Mouse (Mus musculus): ENCODE data around the gene Lgr4. TPM values are rescaled to one million over a fixed set of nuclear protein-coding genes. Genes with fewer than 3 reads are reported as not detected.

Gene Lgr4
- total and polyA plus RNA-seq, 3 experiments: 4.3 to 4.5 TPM; not detected in 1

GRCm38 (mm10) chr2:109904171-109904821 lies 13.2 kb upstream of the Lgr4 start:
- no peaks in the 10 kb centered on the region for H3K79me2 ChIP-seq (ENCODE audit: control insufficient read depth, insufficient read depth, low read length, poor library complexity)
- H3K9me3 ChIP-seq (replicated peaks; ENCODE audit: insufficient read depth, low read length): no peaks in the 10 kb centered on the region
- no peaks in the 10 kb centered on the region; a peak in 2 of 4 replicates for H3K36me3 ChIP-seq (ENCODE audit: control insufficient read depth in 1 of 2, insufficient read depth in 2 of 2, low read length in 2 of 2)
- DNase-seq (ENCODE audit: low read depth, low spot score): peak; percentile 91
- H3K9ac ChIP-seq (ENCODE audit: control insufficient read depth, low read depth, low read length, poor library complexity, severe bottlenecking): no peak overlapping the region
- H3K27me3 ChIP-seq (ENCODE audit: control insufficient read depth in 1 of 2, insufficient read depth in 2 of 2, low read length in 2 of 2): no peaks in the 10 kb centered on the region
- no peak overlapping the region for H3K4me3 ChIP-seq (ENCODE audit: control insufficient read depth in 1 of 2, insufficient read depth in 1 of 2, low read depth in 2 of 2, low read length in 2 of 2)
- no peaks in the 10 kb centered on the region for H3K4me1 ChIP-seq (ENCODE audit: control insufficient read depth in 1 of 2, insufficient read depth in 2 of 2, low read length in 2 of 2)
- H3K27ac ChIP-seq (ENCODE audit: control insufficient read depth, low read depth, low read length): no peak overlapping the region
- TF ChIP-seq MYB (IDR thresholded peaks at IDR 0.05; ENCODE audit: low read depth, low read length) (no peak), UBTF (IDR thresholded peaks at IDR 0.05; ENCODE audit: borderline replicate concordance, insufficient read depth, low read depth, low read length) (no peak), ZNF384 (IDR thresholded peaks at IDR 0.05; ENCODE audit: low read depth, low read length) (0 out of 2 replicates have a peak, but pooled peaks have one; percentile 26), MAFK (IDR thresholded peaks at IDR 0.05; ENCODE audit: borderline replicate concordance, low read depth, low read length) (no peak), MAZ (IDR thresholded peaks at IDR 0.05; ENCODE audit: low read depth, low read length) (peak; percentile 23; the same call in 1 of the 2 replicates), ZC3H11A (IDR thresholded peaks at IDR 0.05; ENCODE audit: low read depth, low read length) (peak; percentile 98), POLR2AphosphoS2 (IDR thresholded peaks at IDR 0.05; ENCODE audit: low read length) (no peak), SMC3 (IDR thresholded peaks at IDR 0.05; ENCODE audit: low read depth, low read length) (peak; percentile 100), CTCF (IDR thresholded peaks at IDR 0.05 in 2 of 3, conservative IDR thresholded peaks at IDR 0.05 in 1 of 3; ENCODE audit: control insufficient read depth in 1 of 3, insufficient read depth in 1 of 3, low read depth in 2 of 3, low read length in 3 of 3, poor library complexity in 1 of 3, severe bottlenecking in 1 of 3) (peak; percentile 78 to 100 (median 91)), MEF2A (IDR thresholded peaks at IDR 0.05; ENCODE audit: extremely low read depth, insufficient replicate concordance, low read depth, low read length, poor library complexity, severe bottlenecking) (no peak), SIN3A (IDR thresholded peaks at IDR 0.05; ENCODE audit: low read length) (peak; percentile 60), HCFC1 (IDR thresholded peaks at IDR 0.05; ENCODE audit: low read depth, low read length) (0 out of 2 replicates have a peak, but pooled peaks have one; percentile 19), MXI1 (IDR thresholded peaks at IDR 0.05; ENCODE audit: low read depth, low read length) (no peak), BHLHE40 (IDR thresholded peaks at IDR 0.05; ENCODE audit: borderline replicate concordance, low read depth, low read length) (0 out of 2 replicates have a peak, but pooled peaks have one; percentile 33), GABPA (IDR thresholded peaks at IDR 0.05; ENCODE audit: low read depth, low read length) (no peak)

- Histone ChIP-seq H3K9ac (ENCODE audit: control insufficient read depth, low read depth, low read length, poor library complexity, severe bottlenecking) (no peak overlapping the region), H3K27ac (ENCODE audit: control insufficient read depth, low read depth, low read length) (no peak overlapping the region), H3K9me3 (replicated peaks; ENCODE audit: insufficient read depth, low read length) (no peaks in the 10 kb centered on the region), H3K79me2 (ENCODE audit: control insufficient read depth, insufficient read depth, low read length, poor library complexity) (no peaks in the 10 kb centered on the region), H3K4me3 (ENCODE audit: control insufficient read depth in 1 of 2, insufficient read depth in 1 of 2, low read depth in 2 of 2, low read length in 2 of 2) (no peak overlapping the region), H3K27me3 (ENCODE audit: control insufficient read depth in 1 of 2, insufficient read depth in 2 of 2, low read length in 2 of 2) (no peaks in the 10 kb centered on the region), H3K4me1 (ENCODE audit: control insufficient read depth in 1 of 2, insufficient read depth in 2 of 2, low read length in 2 of 2) (no peaks in the 10 kb centered on the region), H3K36me3 (ENCODE audit: control insufficient read depth in 1 of 2, insufficient read depth in 2 of 2, low read length in 2 of 2) (no peaks in the 10 kb centered on the region)
- DNase-seq (ENCODE audit: low read depth, low spot score): no peak
- TF ChIP-seq RCOR1 (IDR thresholded peaks at IDR 0.05; ENCODE audit: low read depth, low read length) (no peak), NELFE (IDR thresholded peaks at IDR 0.05; ENCODE audit: low read depth, low read length) (no peak), CHD2 (IDR thresholded peaks at IDR 0.05; ENCODE audit: low read length) (no peak), BHLHE40 (IDR thresholded peaks at IDR 0.05; ENCODE audit: borderline replicate concordance, low read depth, low read length) (no peak), ZC3H11A (IDR thresholded peaks at IDR 0.05; ENCODE audit: low read depth, low read length) (no peak), ZMIZ1 (IDR thresholded peaks at IDR 0.05; ENCODE audit: low read depth, low read length) (no peak), CTCF (IDR thresholded peaks at IDR 0.05 in 2 of 3, conservative IDR thresholded peaks at IDR 0.05 in 1 of 3; ENCODE audit: control insufficient read depth in 1 of 3, insufficient read depth in 1 of 3, low read depth in 2 of 3, low read length in 3 of 3, poor library complexity in 1 of 3, severe bottlenecking in 1 of 3) (no peak), ELF1 (IDR thresholded peaks at IDR 0.05; ENCODE audit: low read depth, low read length) (no peak)
These were observed 8.3 kb upstream of the Lgr4 start for GRCm38 (mm10) chr2:109909122-109909521.

Measured in MEL (cell line).